Mouse (Mus musculus): ENCODE results near the gene Gm10553. TPM values are rescaled to one million over a fixed set of nuclear protein-coding genes. Genes with fewer than 3 reads are reported as not detected.

Gene Gm10553
- total RNA-seq, 1 experiment from 2014 or later: not detected

Other genes with a start within 250 kb of the Gm10553 start
- not detected in 2 replicates for gene Slc16a14, start 165.0 kb upstream of the Gm10553 start, total RNA-seq (2017)
- gene A530032D15Rik, start 9.7 kb downstream of the Gm10553 start, total RNA-seq (2017): 5.4 and 6.6 TPM in 2 replicates
- 6.3 and 7.4 TPM in 2 replicates for gene C130026I21Rik, start 170.4 kb downstream of the Gm10553 start, total RNA-seq (2017)